Mouse (Mus musculus): Measurements from ENCODE around the gene Tsks. TPM values are rescaled to one million over a fixed set of nuclear protein-coding genes. Genes with fewer than 3 reads are reported as not detected.

Gene Tsks
- not detected in 2 replicates for polyA plus RNA-seq (2012; rRNA removed)

- Histone ChIP-seq H3K36me3 (ENCODE audit: control insufficient read depth, insufficient read depth, low read length) (no peaks in the 10 kb centered on the region), H3K4me3 (ENCODE audit: low read depth, low read length) (no peak within 1 kb of the TSS), H3K27me3 (ENCODE audit: control insufficient read depth, insufficient read depth, low read length) (no peaks in the 10 kb centered on the region), H3K4me1 (ENCODE audit: control insufficient read depth, insufficient read depth, insufficient read length, low read length) (no peaks in the 10 kb centered on the region), H3K27ac (ENCODE audit: insufficient read depth, low read depth, low read length) (no peak within 1 kb of the TSS)
- TF ChIP-seq POLR2A (IDR thresholded peaks at IDR 0.05; ENCODE audit: low read depth, low read length) (no peak), CTCF (IDR thresholded peaks at IDR 0.05; ENCODE audit: extremely low read depth, insufficient read length, insufficient replicate concordance, low read depth, low read length) (no peak)
- WGBS, result 81% methylated on average over 7 of the region's 7 CpGs
These were observed at the start of gene Tsks for GRCm38 (mm10) chr7:44942904-44943303. Gene Tsks (plus strand): TSS chr7:44943204.

- no peaks in the 10 kb centered on the region for H3K27me3 ChIP-seq (ENCODE audit: control insufficient read depth, insufficient read depth, low read length)
These were observed 48.8 kb upstream of the Tsks start for GRCm38 (mm10) chr7:44894175-44894574.

GRCm38 (mm10) chr7:44895206-44895592 lies 47.8 kb upstream of the Tsks start:
- Histone ChIP-seq H3K27ac (ENCODE audit: insufficient read depth, low read depth, low read length) (no peak overlapping the region), H3K4me3 (ENCODE audit: low read depth, low read length) (no peak overlapping the region), H3K36me3 (ENCODE audit: control insufficient read depth, insufficient read depth, low read length) (peaks cover 3% of the 10 kb centered on the region; the same call in 1 of the 2 replicates), H3K27me3 (ENCODE audit: control insufficient read depth, insufficient read depth, low read length) (no peaks in the 10 kb centered on the region), H3K4me1 (ENCODE audit: control insufficient read depth, insufficient read depth, insufficient read length, low read length) (peaks cover 26% of the 10 kb centered on the region)
- 62% methylated on average over 7 of the region's 7 CpGs for WGBS
- TF ChIP-seq POLR2A (IDR thresholded peaks at IDR 0.05; ENCODE audit: low read depth, low read length) (no peak), CTCF (IDR thresholded peaks at IDR 0.05; ENCODE audit: extremely low read depth, insufficient read length, insufficient replicate concordance, low read depth, low read length) (no peak)

More at GRCm38 (mm10) chr7:44894175-44894574, 48.8 kb upstream of the Tsks start:
- H3K36me3 ChIP-seq (ENCODE audit: control insufficient read depth, insufficient read depth, low read length), result peaks cover 3% of the 10 kb centered on the region
- H3K27ac ChIP-seq (ENCODE audit: insufficient read depth, low read depth, low read length), result no peak overlapping the region
- H3K4me3 ChIP-seq (ENCODE audit: low read depth, low read length), result no peak overlapping the region
- 85% methylated on average over 3 of the region's 3 CpGs for WGBS
- peaks cover 27% of the 10 kb centered on the region for H3K4me1 ChIP-seq (ENCODE audit: control insufficient read depth, insufficient read depth, insufficient read length, low read length)
- TF ChIP-seq POLR2A (IDR thresholded peaks at IDR 0.05; ENCODE audit: low read depth, low read length) (no peak), CTCF (IDR thresholded peaks at IDR 0.05; ENCODE audit: extremely low read depth, insufficient read length, insufficient replicate concordance, low read depth, low read length) (no peak)

GRCm38 (mm10) chr7:44895593-44896434 lies 47.2 kb upstream of the Tsks start, which contains the start of gene Fuz:
Gene Fuz (plus strand): TSS chr7:44896079.
- peak within 1 kb of the TSS; percentile 39 for H3K27ac ChIP-seq (ENCODE audit: insufficient read depth, low read depth, low read length)
- H3K4me1 ChIP-seq (ENCODE audit: control insufficient read depth, insufficient read depth, insufficient read length, low read length), result peaks cover 20% of the 10 kb centered on the region
- under 1% methylated on average over 34 of the region's 34 CpGs for WGBS
- peaks cover 3% of the 10 kb centered on the region; the same call in 1 of the 2 replicates for H3K36me3 ChIP-seq (ENCODE audit: control insufficient read depth, insufficient read depth, low read length)
- no peak for TF ChIP-seq POLR2A (IDR thresholded peaks at IDR 0.05; ENCODE audit: low read depth, low read length)
- TF ChIP-seq CTCF (IDR thresholded peaks at IDR 0.05; ENCODE audit: extremely low read depth, insufficient read length, insufficient replicate concordance, low read depth, low read length), result peak; percentile 52; the same call in 1 of the 2 replicates
- H3K4me3 ChIP-seq (ENCODE audit: low read depth, low read length), result peak within 1 kb of the TSS; percentile 81
- H3K27me3 ChIP-seq (ENCODE audit: control insufficient read depth, insufficient read depth, low read length), result no peaks in the 10 kb centered on the region

DNA sequence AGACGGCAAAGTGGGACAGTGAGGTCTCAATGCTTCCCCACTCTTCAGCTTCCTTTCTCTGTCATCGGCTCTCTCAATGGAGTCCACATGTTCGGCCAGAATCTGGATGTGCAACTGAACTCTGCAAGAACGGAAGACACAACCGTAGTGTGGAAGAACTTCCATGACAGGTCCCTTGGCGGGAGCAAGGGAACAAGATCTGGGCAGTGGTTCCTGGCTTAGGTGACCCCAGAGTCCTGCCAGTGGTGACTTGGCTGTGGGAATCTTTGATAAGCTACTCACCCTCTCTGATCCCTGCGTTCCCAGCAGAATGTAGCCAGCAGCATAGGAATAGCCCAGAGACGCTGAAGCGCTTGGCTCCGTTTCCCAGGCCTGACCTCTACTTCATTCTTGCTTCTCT lies 46.5 kb upstream of the Tsks start:
- Histone ChIP-seq H3K4me3 (ENCODE audit: low read depth, low read length) (peak overlapping the region; percentile 81), H3K27ac (ENCODE audit: insufficient read depth, low read depth, low read length) (peak overlapping the region; percentile 39; the same call in 1 of the 2 replicates), H3K27me3 (ENCODE audit: control insufficient read depth, insufficient read depth, low read length) (no peaks in the 10 kb centered on the region), H3K36me3 (ENCODE audit: control insufficient read depth, insufficient read depth, low read length) (peaks cover 3% of the 10 kb centered on the region; the same call in 1 of the 2 replicates), H3K4me1 (ENCODE audit: control insufficient read depth, insufficient read depth, insufficient read length, low read length) (peaks cover 18% of the 10 kb centered on the region)
- no peak for TF ChIP-seq POLR2A (IDR thresholded peaks at IDR 0.05; ENCODE audit: low read depth, low read length)
- no peak for TF ChIP-seq CTCF (IDR thresholded peaks at IDR 0.05; ENCODE audit: extremely low read depth, insufficient read length, insufficient replicate concordance, low read depth, low read length)
- 41% methylated on average over 10 of the region's 10 CpGs for WGBS

DNA sequence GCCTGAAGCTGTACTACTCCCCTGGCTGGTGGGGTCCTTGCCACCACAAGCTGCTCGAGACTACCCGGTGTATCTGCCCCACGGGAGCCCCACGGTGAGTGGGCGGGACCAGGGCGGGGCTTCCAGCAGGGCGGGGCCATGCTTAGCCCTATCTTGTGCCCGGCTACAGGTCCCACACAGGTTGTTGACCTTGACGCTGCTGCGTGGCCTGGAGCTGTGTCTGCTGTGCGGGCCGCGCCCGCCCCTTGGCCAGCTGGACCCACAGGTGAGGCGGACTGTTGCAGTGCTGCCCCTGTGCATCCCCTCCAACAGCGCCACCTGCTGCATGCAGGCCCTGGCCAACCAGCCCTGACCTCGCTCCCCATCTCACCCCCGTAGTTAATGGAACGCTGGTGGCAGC lies 44.4 kb upstream of the Tsks start:
- 32% methylated on average over 19 of the region's 19 CpGs for WGBS

DNA sequence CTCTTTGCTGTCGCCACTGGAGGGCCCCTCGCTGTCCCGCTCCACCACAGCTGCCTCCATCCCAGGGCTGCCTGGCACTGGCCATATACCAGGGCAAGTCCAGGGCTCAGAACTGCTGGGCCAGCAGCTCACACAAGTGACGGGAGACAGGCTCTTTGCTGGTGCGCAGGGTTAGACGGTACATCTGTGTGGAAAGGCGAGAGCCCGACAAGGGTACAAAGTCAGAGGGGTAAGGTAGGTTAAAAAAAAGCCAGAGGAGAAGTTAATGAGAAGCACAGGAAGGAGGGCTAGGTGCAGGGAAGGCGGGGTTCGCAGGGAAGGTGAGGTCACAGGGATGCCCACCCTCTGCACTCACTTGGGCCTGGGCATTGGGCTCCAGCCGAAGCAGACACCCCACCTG lies 42.4 kb upstream of the Tsks start:
- peaks cover 32% of the 10 kb centered on the region for H3K36me3 ChIP-seq (ENCODE audit: control insufficient read depth, insufficient read depth, low read length)
- 92% methylated on average over 11 of the region's 11 CpGs for WGBS
- no peaks in the 10 kb centered on the region for H3K27me3 ChIP-seq (ENCODE audit: control insufficient read depth, insufficient read depth, low read length)
- peaks cover 17% of the 10 kb centered on the region for H3K4me1 ChIP-seq (ENCODE audit: control insufficient read depth, insufficient read depth, insufficient read length, low read length)
- no peak overlapping the region for H3K4me3 ChIP-seq (ENCODE audit: low read depth, low read length)
- no peak overlapping the region for H3K27ac ChIP-seq (ENCODE audit: insufficient read depth, low read depth, low read length)
- TF ChIP-seq POLR2A (IDR thresholded peaks at IDR 0.05; ENCODE audit: low read depth, low read length) (no peak), CTCF (IDR thresholded peaks at IDR 0.05; ENCODE audit: extremely low read depth, insufficient read length, insufficient replicate concordance, low read depth, low read length) (no peak)

More for the DNA sequence above, 44.4 kb upstream of the Tsks start:
- TF ChIP-seq POLR2A (IDR thresholded peaks at IDR 0.05; ENCODE audit: low read depth, low read length) (no peak), CTCF (IDR thresholded peaks at IDR 0.05; ENCODE audit: extremely low read depth, insufficient read length, insufficient replicate concordance, low read depth, low read length) (peak; percentile 26; the same call in 1 of the 2 replicates)
- H3K36me3 ChIP-seq (ENCODE audit: control insufficient read depth, insufficient read depth, low read length), result peaks cover 13% of the 10 kb centered on the region
- no peaks in the 10 kb centered on the region for H3K27me3 ChIP-seq (ENCODE audit: control insufficient read depth, insufficient read depth, low read length)
- H3K4me3 ChIP-seq (ENCODE audit: low read depth, low read length), result 0 out of 2 replicates have a peak overlapping the region, but pooled peaks have one; percentile 8
- no peak overlapping the region for H3K27ac ChIP-seq (ENCODE audit: insufficient read depth, low read depth, low read length)
- peaks cover 21% of the 10 kb centered on the region for H3K4me1 ChIP-seq (ENCODE audit: control insufficient read depth, insufficient read depth, insufficient read length, low read length)
